Mouse (Mus musculus) spleen, adult 12 weeks (tissue): ENCODE data around the gene Dtnbp1.

Source experiments
- DNase-seq: peaks from one replicate; pipeline ENCODE4 v3.0.0; 2022; ENCODE audit warnings: low spot score

The Dtnbp1 gene

DNA sequence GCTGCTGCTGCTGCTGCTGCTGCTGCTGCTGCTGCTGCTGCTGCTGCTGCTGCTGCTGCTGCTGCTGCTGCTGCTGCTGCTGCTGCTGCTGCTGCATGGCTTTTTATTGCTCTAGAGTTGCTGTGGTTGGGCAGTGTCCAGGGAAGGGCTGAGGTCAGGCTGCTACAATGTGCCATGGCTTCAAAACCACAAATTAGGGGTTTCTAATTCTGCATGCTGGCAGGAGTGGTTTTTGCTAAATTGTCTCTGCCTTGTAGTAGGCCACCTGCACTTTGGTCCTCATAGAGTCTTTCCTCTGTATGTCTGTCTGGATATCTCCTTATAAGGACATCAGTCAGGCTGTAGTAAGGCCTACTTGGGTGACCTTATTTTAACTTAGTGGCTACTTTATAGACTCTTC, 98.5 kb downstream of the Dtnbp1 start:
- no peak for DNase-seq

DNA sequence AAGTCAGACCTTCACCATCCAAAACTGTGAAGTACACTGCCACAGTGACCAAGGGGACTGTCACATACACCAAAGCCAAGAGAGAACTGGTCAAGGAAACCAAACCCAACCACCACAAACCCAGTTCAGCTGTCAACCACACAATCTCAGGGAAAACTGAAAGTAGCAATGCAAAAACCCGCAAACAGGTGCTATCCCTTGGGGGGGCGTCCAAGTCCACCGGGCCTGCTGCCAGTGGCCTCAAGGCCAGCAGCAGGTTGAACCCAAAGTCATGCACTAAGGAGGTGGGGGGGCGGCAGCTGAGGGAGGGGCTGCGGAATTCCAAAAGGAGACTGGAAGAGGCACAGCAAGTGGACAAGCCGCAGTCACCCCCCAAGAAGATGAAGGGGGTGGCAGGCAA, 99.6 kb downstream of the Dtnbp1 start:
- DNase-seq = no peak

DNA sequence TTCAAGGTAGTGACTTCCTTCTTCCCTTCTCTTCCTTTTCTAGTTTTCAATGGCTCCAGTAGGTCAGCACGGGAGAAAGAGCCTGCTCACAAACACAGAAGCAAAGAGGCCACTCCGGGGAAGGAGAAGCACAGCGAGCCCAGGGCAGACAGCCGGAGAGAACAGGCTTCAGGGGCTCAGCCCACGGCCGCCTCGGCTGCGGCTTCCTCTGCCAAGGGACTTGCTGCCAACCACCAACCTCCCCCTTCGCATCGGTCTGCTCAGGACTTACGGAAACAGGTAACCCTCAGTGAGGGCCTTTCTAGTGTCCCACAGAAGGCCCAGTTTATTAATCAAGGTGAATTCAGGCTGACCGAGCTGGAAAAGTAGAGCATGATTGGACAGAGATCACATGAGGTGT, 105.7 kb downstream of the Dtnbp1 start:
- no peak for DNase-seq

DNA sequence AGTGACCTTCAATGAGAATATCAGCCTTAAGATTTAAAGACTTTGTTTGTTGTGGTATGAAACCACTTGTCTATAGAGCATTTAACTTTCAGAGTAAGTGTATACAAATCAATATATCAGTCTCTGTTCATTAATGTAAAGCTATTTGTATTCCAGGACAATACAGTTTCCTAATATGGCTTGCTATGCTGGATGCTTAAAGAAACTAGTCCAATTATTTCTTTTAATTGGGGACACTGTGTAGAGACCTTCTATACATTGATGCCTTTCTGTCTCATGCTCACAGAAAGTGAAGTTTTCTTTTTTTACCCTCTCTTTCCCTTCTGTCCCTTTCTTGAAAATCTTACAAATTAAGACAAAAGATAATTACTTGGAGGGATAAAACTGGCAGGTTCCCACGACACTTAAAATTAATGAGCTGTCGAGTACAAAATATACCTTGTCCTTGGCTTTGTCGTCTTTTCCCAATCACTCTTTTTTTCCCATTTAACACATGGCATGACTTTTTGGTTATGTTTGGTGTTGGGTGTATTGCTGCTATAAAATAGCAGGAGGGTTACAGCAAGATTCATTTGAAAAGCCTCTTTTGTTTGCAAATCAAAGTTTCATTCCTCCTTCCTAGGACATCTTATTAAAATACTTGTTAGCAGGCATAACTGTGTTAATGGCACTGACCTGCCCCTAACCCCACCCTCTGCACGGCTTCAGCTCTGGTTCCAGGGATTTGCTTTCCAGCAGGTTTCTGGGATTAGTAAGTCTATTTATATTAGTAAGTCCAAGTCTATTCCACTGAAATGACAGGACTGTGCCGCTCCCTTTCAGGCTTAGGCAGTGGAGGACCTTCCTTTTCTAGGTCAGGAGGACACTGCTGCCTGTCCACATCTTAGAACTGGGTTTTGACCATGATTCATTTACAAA, 109.9 kb downstream of the Dtnbp1 start:
- no peak for DNase-seq

DNA sequence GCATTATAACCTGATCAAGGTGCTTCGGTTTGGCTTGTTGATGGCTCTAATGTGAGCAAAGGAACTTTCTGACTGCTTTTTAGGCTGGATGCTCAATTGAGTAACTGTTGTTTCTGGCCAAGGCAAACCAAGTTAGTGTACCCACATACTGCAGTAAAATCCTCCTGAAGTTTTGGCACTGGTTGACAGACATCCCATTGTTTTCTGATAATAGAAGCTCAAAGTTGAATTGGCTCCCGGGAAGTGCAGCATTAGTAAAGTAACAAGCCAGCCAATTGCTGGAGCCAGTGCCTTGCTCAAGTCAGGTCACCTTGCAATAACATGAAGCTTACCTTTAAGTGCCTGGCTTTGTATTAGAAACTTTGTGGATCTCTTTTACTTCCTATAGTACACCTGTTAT, 111.3 kb downstream of the Dtnbp1 start:
- no peak for DNase-seq

DNA sequence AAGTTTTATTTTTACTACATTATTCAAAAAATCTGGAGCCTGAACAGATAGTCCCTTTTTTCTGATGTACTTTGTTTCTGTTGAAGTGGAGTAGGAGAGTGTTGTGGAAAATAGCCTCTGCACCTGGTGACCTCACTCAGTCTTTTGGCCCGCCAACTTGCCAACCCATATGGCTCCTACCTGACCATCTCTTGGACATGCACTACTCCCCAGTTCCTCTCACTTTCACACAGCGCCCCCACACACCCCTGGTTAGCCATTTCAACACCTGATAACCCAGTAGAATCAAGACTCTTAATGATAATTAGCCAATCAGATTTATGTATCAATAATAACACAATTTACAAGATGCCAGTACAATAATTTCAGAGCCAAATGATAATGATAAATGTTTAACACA, 115.7 kb downstream of the Dtnbp1 start:
- DNase-seq = no peak

DNA sequence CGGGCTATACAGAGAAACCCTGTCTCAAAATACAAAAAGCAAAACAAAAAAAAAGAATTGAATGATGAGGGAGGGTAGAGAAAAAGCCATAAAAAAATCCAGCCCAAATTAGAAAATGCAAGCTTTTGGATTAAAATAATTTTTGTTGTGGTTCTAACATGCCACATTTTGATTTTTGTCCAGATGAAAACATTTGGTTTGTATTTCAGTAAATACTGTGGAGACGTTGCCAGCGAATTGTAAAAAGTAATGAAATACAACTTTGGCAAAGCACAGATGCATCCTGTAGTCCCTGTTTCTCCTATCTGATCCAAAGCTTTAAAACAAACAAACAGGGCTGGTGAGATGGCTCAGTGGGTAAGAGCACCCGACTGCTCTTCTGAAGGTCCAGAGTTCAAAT, 120.9 kb downstream of the Dtnbp1 start:
- no peak for DNase-seq

DNA sequence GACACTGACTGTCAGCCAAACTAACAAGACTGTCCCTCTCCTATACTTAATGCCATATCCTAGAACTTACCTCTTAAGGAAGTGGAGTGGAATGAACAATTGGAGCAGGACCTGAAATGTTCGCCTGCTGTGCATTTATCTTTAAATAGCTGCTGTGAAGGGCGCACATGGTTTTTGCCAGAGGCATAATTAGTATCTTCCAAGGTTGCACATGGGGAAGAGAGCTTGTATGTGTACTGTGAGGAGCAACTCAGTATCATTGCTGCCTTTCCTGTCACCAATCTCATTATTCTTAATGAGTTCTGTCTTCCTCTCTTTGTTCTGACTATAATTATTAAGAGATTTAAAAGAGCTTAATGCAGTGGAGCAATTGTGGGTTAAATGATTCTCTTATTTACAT, 125.1 kb downstream of the Dtnbp1 start:
- no peak for DNase-seq
